Mouse (Mus musculus) ES-E14 (cell line): ENCODE measurements around the gene N4bp2l2. TPM values are rescaled to one million over a fixed set of nuclear protein-coding genes. Genes with fewer than 3 reads are reported as not detected.

ENCODE experiments used
- DNase-seq: peaks from one replicate; pipeline ENCODE4 v3.0.0-alpha.2; 2013; ENCODE audit warnings: low read depth, low spot score
- H3K27ac ChIP-seq: 2 replicates; pipeline ENCODE4 v1.5.1; 2012; ENCODE audit warnings: low read depth, mild to moderate bottlenecking, low read length, moderate library complexity, mixed read lengths; ENCODE audit not compliant: poor library complexity, insufficient read depth, severe bottlenecking
- H3K36me3 ChIP-seq: 2 replicates; pipeline ENCODE4 v1.6.1; 2012; ENCODE audit warnings: mild to moderate bottlenecking, low read length, moderate library complexity, mixed read lengths; ENCODE audit not compliant: control insufficient read depth, poor library complexity, insufficient read depth, severe bottlenecking
- H3K4me1 ChIP-seq, 2 experiments: fragments of 150-350 bp in 1 of 2; sonication (generic) in 1 of 2; 2 replicates each; pipeline ENCODE4 v1.6.1; 2012; ENCODE audit warnings: low read length in 2 of 2, mild to moderate bottlenecking in 1 of 2, mixed read lengths in 1 of 2; ENCODE audit not compliant: control insufficient read depth in 2 of 2, insufficient read depth in 2 of 2, poor library complexity in 1 of 2
- H3K4me3 ChIP-seq, 2 experiments: fragments of 150-350 bp in 1 of 2; sonication (generic) in 1 of 2; 2 replicates each; pipeline ENCODE4 v1.5.1; 2012; ENCODE audit warnings: low read length in 2 of 2, low read depth in 1 of 2, mild to moderate bottlenecking in 1 of 2, mixed read lengths in 1 of 2; ENCODE audit not compliant: insufficient read depth in 1 of 2, poor library complexity in 1 of 2, severe bottlenecking in 1 of 2
- H3K9ac ChIP-seq: 2 replicates; pipeline ENCODE4 v1.6.1; 2012; ENCODE audit warnings: low read depth, mild to moderate bottlenecking, low read length, mixed read lengths; ENCODE audit not compliant: poor library complexity, insufficient read depth, severe bottlenecking
- H3K9me3 ChIP-seq: fragments of 150-350 bp; sonication (generic); 2 replicates; pipeline ENCODE4 v1.6.1; 2012; ENCODE audit warnings: low read depth, mild to moderate bottlenecking, low read length; ENCODE audit not compliant: control insufficient read depth, insufficient read depth
- CHD2 ChIP-seq: IDR thresholded peaks from 2 replicates; pipeline ENCODE4 v1.6.1; 2014; ENCODE audit warnings: mild to moderate bottlenecking, low read depth, low read length, inconsistent platforms
- HCFC1 ChIP-seq: IDR thresholded peaks from 2 replicates; pipeline ENCODE4 v1.6.1; 2012; ENCODE audit warnings: low read length, inconsistent platforms, borderline replicate concordance; ENCODE audit not compliant: insufficient read depth
- MAFK ChIP-seq: IDR thresholded peaks from 2 replicates; pipeline ENCODE4 v1.6.1; 2014; ENCODE audit warnings: mild to moderate bottlenecking, low read depth, low read length, inconsistent platforms; ENCODE audit not compliant: insufficient read depth
- ZC3H11A ChIP-seq: IDR thresholded peaks from 2 replicates; pipeline ENCODE4 v1.6.1; 2012; ENCODE audit warnings: low read depth, mild to moderate bottlenecking, inconsistent platforms, low read length, borderline replicate concordance
- ZNF384 ChIP-seq: IDR thresholded peaks from 2 replicates; pipeline ENCODE4 v1.6.1; 2012; ENCODE audit warnings: low read depth, low read length, inconsistent platforms
- in situ Hi-C, 2 experiments: fragments of 600-800 bp; cut with MboI; formaldehyde crosslinking; loops; one replicate each; pipeline ENCODE4 v1.15.1; 2025; ENCODE audit warnings: low sequenced_read_pairs in 2 of 2, inconsistent platforms in 1 of 2; ENCODE audit not compliant: unreplicated experiment in 2 of 2
- total RNA-seq: library from RNA; depleted of rRNA; stranded (reverse); fragments of 300-350 nt; gene quantifications from 2 replicates; pipeline ENCODE4 v1.2.3, GENCODE M21; 2012

N4bp2l2 gene
- total RNA-seq, 1 experiment, result 58.4 TPM

- H3K4me3 ChIP-seq, result no peak overlapping the region
- H3K4me1 ChIP-seq, result peaks cover 3 to 8% of the 10 kb centered on the region in 2 experiments; a peak in 2 of 4 replicates
- in situ Hi-C loops, result no loop called here
- H3K36me3 ChIP-seq, result no peaks in the 10 kb centered on the region; the same call in 1 of the 2 replicates
- no peak overlapping the region for H3K27ac ChIP-seq
- H3K9me3 ChIP-seq, result no peaks in the 10 kb centered on the region
- no peak for DNase-seq
- TF ChIP-seq ZNF384 (no peak), HCFC1 (no peak)
- no peak overlapping the region for H3K9ac ChIP-seq
Measured at GRCm38 (mm10) chr5:150595366-150596016, 70.5 kb downstream of the N4bp2l2 start.

DNA sequence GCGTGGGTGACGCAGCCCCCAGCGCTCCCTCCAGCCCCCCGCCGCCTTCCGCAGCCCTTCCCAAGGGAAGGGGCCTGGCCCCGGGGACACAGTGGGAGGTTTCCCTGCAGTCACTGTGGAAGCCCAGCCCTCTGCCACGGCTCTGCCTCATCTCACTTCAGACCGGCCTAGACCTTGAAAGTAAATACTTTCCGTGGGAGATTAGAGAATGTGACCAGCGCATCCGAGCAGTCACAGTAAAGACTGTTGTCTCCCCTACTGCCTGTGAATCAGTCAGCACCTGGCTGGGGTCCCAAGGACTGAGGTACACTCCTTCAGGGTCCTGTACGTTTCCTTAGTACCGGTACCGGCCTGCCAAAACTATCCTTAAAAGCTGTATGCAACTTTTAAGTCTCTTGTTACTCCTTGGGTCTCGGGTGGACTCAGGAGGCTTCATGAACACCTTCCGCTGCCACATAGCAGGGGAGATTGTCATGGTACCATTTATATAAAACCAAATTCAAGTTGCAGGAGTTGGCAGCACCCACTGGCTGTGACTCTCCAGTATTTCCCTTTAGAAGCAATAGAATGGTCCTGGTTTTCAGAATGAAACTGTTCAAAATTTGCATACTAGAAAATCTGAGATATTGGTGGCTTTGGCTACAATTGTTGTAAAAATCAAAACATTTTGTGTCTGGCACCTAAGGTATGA, 71.2 kb downstream of the N4bp2l2 start:
- H3K9me3 ChIP-seq, result no peaks in the 10 kb centered on the region
- H3K27ac ChIP-seq, result no peak overlapping the region
- peaks cover 3 to 4% of the 10 kb centered on the region in 2 experiments; a peak in 2 of 4 replicates for H3K4me1 ChIP-seq
- H3K9ac ChIP-seq, result no peak overlapping the region
- H3K4me3 ChIP-seq, result peak overlapping the region; percentile 90 to 94
- no peaks in the 10 kb centered on the region; the same call in 1 of the 2 replicates for H3K36me3 ChIP-seq
- no peak for DNase-seq
- in situ Hi-C loops, result no loop called here
- TF ChIP-seq MAFK (no peak), ZNF384 (no peak), HCFC1 (no peak)

DNA sequence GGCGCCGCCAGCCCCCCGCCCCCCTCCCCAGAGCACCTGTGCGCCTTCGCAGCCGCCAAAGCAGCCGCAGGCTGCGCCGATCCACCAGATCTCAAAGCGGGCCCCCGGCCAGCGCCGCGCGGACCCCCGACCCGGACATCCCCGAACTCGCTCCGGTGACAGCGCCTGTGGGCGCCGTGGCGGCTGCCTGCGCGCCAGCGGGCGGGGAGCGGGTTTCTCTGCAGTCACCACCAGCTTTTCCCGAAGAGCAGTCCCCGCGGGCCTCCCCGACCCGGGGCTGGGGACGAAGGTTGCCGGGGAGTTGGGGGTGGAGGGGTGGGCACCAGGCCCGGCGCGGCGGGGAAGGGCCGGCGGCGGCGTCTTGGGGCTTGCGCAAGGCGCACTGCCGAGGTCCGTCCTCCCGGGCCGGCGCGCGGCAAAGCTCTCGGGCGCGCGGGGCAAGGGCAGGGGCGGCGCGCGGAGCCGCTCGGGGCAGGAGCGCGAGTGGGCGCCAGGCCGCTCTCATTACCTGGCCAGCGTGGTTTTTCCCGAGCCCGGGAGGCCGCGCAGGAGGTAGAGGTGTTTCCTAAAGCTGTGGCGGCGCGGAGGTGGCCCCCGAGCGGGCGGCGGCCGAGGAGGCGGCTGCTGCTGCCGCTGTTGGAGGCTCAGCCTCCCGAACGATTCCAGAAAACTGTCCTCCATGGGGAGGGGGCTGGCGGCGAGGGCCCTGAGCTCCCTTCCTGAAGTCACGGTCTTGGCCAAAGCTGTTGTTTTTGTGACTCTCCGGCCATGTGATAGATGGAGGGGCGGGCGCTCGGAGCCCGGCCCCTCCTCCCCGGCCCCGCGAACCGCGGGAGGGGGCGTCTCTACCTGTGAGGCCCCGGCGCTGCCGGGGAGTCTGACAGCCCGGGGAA, 72.0 kb downstream of the N4bp2l2 start:
- H3K36me3 ChIP-seq, result no peaks in the 10 kb centered on the region; the same call in 1 of the 2 replicates
- H3K4me1 ChIP-seq, result peaks cover 3 to 4% of the 10 kb centered on the region in 2 experiments; a peak in 2 of 4 replicates
- H3K27ac ChIP-seq, result no peak overlapping the region
- no peaks in the 10 kb centered on the region for H3K9me3 ChIP-seq
- H3K9ac ChIP-seq, result peak overlapping the region; percentile 81
- peak; percentile 22 for DNase-seq
- H3K4me3 ChIP-seq, result peak overlapping the region; percentile 90 to 94
- TF ChIP-seq ZNF384, result no peak
- no peak for TF ChIP-seq CHD2
- no peak for TF ChIP-seq HCFC1
- TF ChIP-seq MAFK, result no peak
- no peak for TF ChIP-seq ZC3H11A
- in situ Hi-C loops, result no loop called here

DNA sequence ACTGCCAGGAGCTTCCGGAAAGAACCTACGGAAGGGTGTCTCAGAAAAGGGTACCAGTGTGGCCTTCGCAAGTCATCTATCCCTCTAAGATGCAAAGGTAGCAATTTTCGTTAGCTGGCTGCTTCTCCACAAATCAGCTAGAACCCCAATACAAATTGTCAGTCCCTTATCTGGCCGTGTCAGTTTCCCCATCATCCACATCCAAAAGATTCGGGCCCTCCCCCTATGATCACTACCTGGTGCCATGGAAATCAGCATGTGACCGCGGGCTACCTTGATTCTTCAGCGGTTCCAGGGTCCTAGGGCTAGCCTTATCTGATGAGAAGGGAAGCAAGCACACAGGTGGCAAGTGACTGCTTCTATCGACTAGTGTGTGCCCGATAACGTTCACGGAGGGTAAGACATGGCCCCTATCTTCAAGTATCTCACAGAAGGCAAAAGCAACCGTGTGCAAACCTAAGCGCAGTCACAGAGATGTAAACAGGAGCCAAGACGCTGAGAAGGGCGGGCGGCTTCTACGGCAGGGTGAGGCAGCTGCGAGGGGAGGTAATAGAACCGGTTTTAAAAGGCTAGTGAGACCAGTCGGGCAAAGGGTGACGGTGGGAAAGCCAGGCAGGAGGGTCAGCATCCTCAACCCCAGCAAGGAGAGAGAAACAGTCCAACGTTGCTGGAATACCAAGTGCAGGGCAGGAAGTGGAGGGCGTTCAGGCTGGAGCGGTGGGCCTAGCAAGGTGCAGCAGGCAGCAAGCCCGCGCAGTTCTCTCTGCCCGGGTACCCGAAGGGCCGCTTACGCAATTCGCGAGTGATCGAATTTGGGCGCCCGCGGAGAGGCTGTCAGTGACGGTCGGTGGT, 72.9 kb downstream of the N4bp2l2 start:
- TF ChIP-seq MAFK (no peak), ZNF384 (no peak), HCFC1 (no peak), CHD2 (no peak), ZC3H11A (no peak)
- no peaks in the 10 kb centered on the region for H3K9me3 ChIP-seq
- no peaks in the 10 kb centered on the region; the same call in 1 of the 2 replicates for H3K36me3 ChIP-seq
- no peak overlapping the region for H3K27ac ChIP-seq
- peaks cover 0 to 3% of the 10 kb centered on the region in 2 experiments; a peak in 1 of 4 replicates for H3K4me1 ChIP-seq
- in situ Hi-C loops, result no loop called here
- DNase-seq, result peak; percentile 16
- peak overlapping the region; percentile 81 for H3K9ac ChIP-seq
- H3K4me3 ChIP-seq, result peak overlapping the region; percentile 90 to 94
